Mouse (Mus musculus) forebrain, embryonic 10.5 days (tissue): Measurements from ENCODE around the gene Pou3f3. TPM values are rescaled to one million over a fixed set of nuclear protein-coding genes. Genes with fewer than 3 reads are reported as not detected.
A peak's percentile ranks its signal among the peaks of the same experiment; 100 is the strongest.

Experiments used
- DNase-seq: peaks from one replicate; pipeline ENCODE4 v3.0.0-alpha.2; 2017; ENCODE audit warnings: low spot score; ENCODE audit errors: extremely low spot score
- H3K27ac ChIP-seq: fragments of 300-500 bp; sonication (generic); 2 replicates; pipeline ENCODE4 v1.5.1; 2016; ENCODE audit warnings: mild to moderate bottlenecking
- H3K27me3 ChIP-seq: fragments of 300-500 bp; sonication (generic); 2 replicates; pipeline ENCODE4 v1.6.1; 2016; ENCODE audit warnings: mild to moderate bottlenecking; ENCODE audit not compliant: poor library complexity, severe bottlenecking
- H3K36me3 ChIP-seq: fragments of 300-500 bp; sonication (generic); replicated peaks from 2 replicates; pipeline ENCODE4 v1.6.1; 2016; ENCODE audit warnings: mild to moderate bottlenecking, moderate library complexity
- H3K4me1 ChIP-seq: fragments of 300-500 bp; sonication (generic); 2 replicates; pipeline ENCODE4 v1.6.1; 2016
- H3K4me3 ChIP-seq: fragments of 300-500 bp; sonication (generic); 2 replicates; pipeline ENCODE4 v1.5.1; 2016; ENCODE audit warnings: mild to moderate bottlenecking, moderate library complexity
- H3K9me3 ChIP-seq: fragments of 300-500 bp; sonication (generic); 2 replicates; pipeline ENCODE4 v1.6.1; 2016; ENCODE audit warnings: mild to moderate bottlenecking, moderate library complexity
- whole genome bisulfite sequencing: fragments of 180-500 bp; shearing (Covaris S2); methylation state at CpG from one replicate; pipeline ENCODE4 v1.1.7; 2016; 5-methylcytosine and 5-hydroxymethylcytosine counted together
- polyA plus RNA-seq: library from polyadenylated mRNA; unstranded; fragments of >200 nt; fragmentation: Nextera tagmentation; extraction: Ambion mirVana; gene quantifications from 2 replicates; pipeline ENCODE4 v1.2.1, GENCODE M21; 2016

Gene Pou3f3
- 13.4 and 14.4 TPM in 2 replicates for polyA plus RNA-seq

- Histone ChIP-seq H3K36me3 (peaks cover 37% of the 10 kb centered on the region), H3K27me3 (peaks cover 87% of the 10 kb centered on the region), H3K27ac (peak within 1 kb of the TSS; percentile 99), H3K9me3 (no peaks in the 10 kb centered on the region), H3K4me1 (peaks cover 52% of the 10 kb centered on the region), H3K4me3 (peak within 1 kb of the TSS; percentile 94)
- peak; percentile 98 for DNase-seq
- WGBS, result 0% methylated on average over 21 of the region's 21 CpGs
Observed at GRCm38 (mm10) chr1:42695578-42695915, at the start of gene Pou3f3. Gene Pou3f3, plus strand, starts transcription at chr1:42695768.

GRCm38 (mm10) chr1:42648366-42648935 lies 47.1 kb upstream of the Pou3f3 start:
- DNase-seq, result no peak
- Histone ChIP-seq H3K4me1 (no peaks in the 10 kb centered on the region; the same call in 1 of the 2 replicates), H3K27ac (no peak overlapping the region), H3K4me3 (no peak overlapping the region), H3K27me3 (no peaks in the 10 kb centered on the region), H3K36me3 (peaks cover 59% of the 10 kb centered on the region), H3K9me3 (peaks cover 8% of the 10 kb centered on the region; the same call in 1 of the 2 replicates)
- 89% methylated on average over 9 of the region's 9 CpGs for WGBS

DNA sequence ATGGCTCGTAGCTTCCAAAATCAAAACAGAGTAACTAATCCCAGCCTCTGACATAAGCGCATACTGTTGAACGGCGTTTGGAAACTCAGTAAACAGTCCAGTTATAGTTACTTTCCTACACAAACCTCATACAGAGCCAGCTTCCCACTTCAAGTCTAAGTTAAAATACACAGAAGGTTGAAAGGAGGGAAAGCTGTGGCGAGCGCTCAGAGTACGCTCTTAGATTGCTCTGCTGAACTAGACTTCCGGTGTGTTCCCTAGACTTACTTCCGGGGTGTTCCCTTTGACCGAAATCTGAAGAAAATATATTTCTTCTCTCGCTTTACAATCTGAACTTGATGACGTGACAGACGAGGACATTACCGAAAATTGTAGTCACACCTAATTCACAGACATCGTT lies 44.1 kb upstream of the Pou3f3 start:
- Histone ChIP-seq H3K4me3 (no peak overlapping the region), H3K9me3 (peaks cover 8% of the 10 kb centered on the region; the same call in 1 of the 2 replicates), H3K27ac (no peak overlapping the region), H3K36me3 (peaks cover 46% of the 10 kb centered on the region), H3K4me1 (no peaks in the 10 kb centered on the region; the same call in 1 of the 2 replicates), H3K27me3 (no peaks in the 10 kb centered on the region)
- no peak for DNase-seq
- 95% methylated on average over 15 of the region's 15 CpGs for WGBS

DNA sequence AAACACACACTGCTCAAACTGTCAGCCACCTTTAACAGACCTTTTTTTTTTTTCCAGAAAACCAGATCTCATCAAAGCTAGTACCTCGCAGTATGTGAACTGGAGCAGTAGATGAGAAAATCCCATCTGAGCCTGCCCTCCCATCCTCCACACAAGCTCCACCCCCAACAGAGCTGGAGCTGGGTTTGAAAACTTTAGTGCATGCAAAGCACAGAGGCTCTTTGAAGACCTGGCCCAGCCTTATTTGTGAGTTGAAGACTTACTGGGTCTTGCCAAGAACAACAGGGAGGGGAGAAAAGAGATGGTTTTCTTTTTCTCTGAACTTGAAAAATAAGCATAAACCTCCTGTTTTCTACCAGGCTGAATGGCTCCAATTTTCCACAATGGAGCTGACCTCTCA lies 28.0 kb upstream of the Pou3f3 start:
- Histone ChIP-seq H3K36me3 (peaks cover 60% of the 10 kb centered on the region), H3K27me3 (no peaks in the 10 kb centered on the region), H3K4me3 (no peak overlapping the region), H3K4me1 (no peaks in the 10 kb centered on the region; the same call in 1 of the 2 replicates), H3K9me3 (0 out of 2 replicates have a peak, but pooled peaks cover 3% of the 10 kb centered on the region), H3K27ac (no peak overlapping the region)
- DNase-seq, result no peak
- WGBS, result 75% methylated on average over 1 of the region's 1 CpGs

DNA sequence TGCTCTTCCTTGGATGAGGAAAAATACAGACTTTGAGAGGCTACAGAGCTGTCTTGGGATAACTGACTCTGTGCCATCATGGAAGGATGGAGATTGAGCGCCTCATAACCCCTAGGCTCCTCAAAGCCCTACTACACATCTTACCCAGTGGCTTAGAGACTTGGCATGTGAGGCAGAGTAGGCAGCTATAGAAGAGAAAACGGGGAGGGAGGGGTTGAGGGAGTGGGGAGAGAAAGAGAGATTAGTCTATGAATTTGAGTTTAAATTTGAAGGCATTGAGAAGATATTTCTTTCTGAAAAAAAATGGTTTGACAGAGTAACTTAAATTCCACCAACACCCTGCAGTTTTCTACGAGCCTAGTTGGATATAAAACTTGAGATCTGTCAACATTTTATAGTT lies 14.9 kb upstream of the Pou3f3 start:
- Histone ChIP-seq H3K27ac (no peak overlapping the region), H3K36me3 (peaks cover 6% of the 10 kb centered on the region; the same call in 1 of the 2 replicates), H3K4me1 (peaks cover 63% of the 10 kb centered on the region), H3K4me3 (no peak overlapping the region), H3K9me3 (no peaks in the 10 kb centered on the region), H3K27me3 (peaks cover 29% of the 10 kb centered on the region)
- WGBS, result 82% methylated on average over 3 of the region's 3 CpGs
- no peak for DNase-seq

GRCm38 (mm10) chr1:42681762-42682161 lies 13.8 kb upstream of the Pou3f3 start:
- no peak for DNase-seq
- WGBS, result 86% methylated on average over 5 of the region's 5 CpGs
- peaks cover 74% of the 10 kb centered on the region for H3K4me1 ChIP-seq
- H3K36me3 ChIP-seq, result no peaks in the 10 kb centered on the region; the same call in 1 of the 2 replicates
- no peaks in the 10 kb centered on the region for H3K9me3 ChIP-seq
- H3K4me3 ChIP-seq, result no peak overlapping the region
- H3K27ac ChIP-seq, result no peak overlapping the region
- peaks cover 40% of the 10 kb centered on the region for H3K27me3 ChIP-seq

GRCm38 (mm10) chr1:42683861-42684260 lies 11.7 kb upstream of the Pou3f3 start:
- Histone ChIP-seq H3K4me3 (peak overlapping the region; percentile 94), H3K27me3 (peaks cover 61% of the 10 kb centered on the region), H3K9me3 (no peaks in the 10 kb centered on the region), H3K36me3 (no peaks in the 10 kb centered on the region), H3K4me1 (peaks cover 83% of the 10 kb centered on the region), H3K27ac (peak overlapping the region; percentile 99)
- DNase-seq, result no peak
- 2% methylated on average over 6 of the region's 6 CpGs for WGBS

- Histone ChIP-seq H3K4me3 (peak overlapping the region; percentile 94), H3K9me3 (no peaks in the 10 kb centered on the region), H3K36me3 (no peaks in the 10 kb centered on the region), H3K27ac (peak overlapping the region; percentile 99), H3K27me3 (peaks cover 66% of the 10 kb centered on the region), H3K4me1 (peaks cover 83% of the 10 kb centered on the region)
- WGBS, result 1% methylated on average over 27 of the region's 27 CpGs
- DNase-seq, result peak; percentile 61
Observed at GRCm38 (mm10) chr1:42684345-42684744, 11.2 kb upstream of the Pou3f3 start.

DNA sequence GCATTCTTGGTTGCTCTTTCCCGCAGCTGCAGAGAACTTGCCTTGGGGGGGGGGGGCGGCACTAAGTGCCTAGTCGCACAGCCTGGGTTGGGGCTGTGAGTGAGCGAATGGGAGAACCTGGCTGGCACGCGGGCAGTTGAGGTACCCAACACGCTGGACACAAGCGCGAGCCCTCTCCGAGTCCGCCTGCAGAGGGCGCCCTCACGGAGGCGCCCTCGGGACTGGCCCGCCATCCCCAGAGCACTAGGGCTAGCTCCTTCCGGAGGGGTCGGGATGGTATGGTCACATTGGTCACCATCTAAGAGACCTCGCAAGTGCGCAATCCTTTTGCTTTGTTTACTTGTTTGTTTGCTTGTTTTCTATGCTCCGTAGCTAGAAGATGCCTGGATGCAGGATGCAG lies 10.8 kb upstream of the Pou3f3 start:
- DNase-seq, result peak; percentile 72
- Histone ChIP-seq H3K4me3 (peak overlapping the region; percentile 94), H3K36me3 (no peaks in the 10 kb centered on the region), H3K27ac (peak overlapping the region; percentile 99), H3K4me1 (peaks cover 83% of the 10 kb centered on the region), H3K27me3 (peaks cover 70% of the 10 kb centered on the region), H3K9me3 (no peaks in the 10 kb centered on the region)
- WGBS, result under 1% methylated on average over 21 of the region's 21 CpGs

DNA sequence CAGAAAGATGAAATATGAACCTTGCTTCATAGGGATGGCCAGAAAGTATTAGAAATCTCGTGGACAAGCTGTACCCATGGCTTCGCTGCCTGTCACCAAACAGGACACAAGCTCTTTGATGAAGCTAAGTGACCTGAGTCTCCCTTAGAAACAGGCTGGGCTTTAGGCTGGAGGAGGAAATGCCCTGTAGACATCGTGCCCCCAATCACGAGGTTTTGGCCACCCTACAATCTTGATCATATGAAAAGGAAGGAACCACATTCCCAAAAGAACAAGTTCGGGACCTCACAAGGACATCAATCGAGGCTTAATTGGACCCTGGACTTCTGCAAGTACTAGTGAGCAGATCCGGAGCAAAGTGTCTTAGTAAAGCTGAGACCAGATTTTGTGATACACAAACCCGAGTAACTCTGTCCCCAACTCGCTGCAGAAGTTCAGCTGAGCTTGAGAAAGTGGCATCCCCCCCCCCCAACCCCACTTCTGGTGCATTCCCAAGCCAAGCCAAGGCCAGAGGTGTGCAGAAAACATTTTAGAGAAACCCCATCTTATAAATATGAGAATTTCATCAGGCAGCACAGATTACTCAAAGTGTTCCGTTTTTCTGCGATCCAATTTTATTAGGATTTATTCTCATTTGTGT lies 10.1 kb upstream of the Pou3f3 start:
- no peak for DNase-seq
- peak overlapping the region; percentile 99 for H3K27ac ChIP-seq
- peaks cover 77% of the 10 kb centered on the region for H3K27me3 ChIP-seq

GRCm38 (mm10) chr1:42686194-42687131 lies 9.1 kb upstream of the Pou3f3 start:
- under 1% methylated on average over 53 of the region's 53 CpGs for WGBS
- peaks cover 84% of the 10 kb centered on the region for H3K4me1 ChIP-seq
- H3K36me3 ChIP-seq, result no peaks in the 10 kb centered on the region
- peaks cover 84% of the 10 kb centered on the region for H3K27me3 ChIP-seq
- H3K4me3 ChIP-seq, result peak overlapping the region; percentile 94
- no peaks in the 10 kb centered on the region for H3K9me3 ChIP-seq
- peak overlapping the region; percentile 99 for H3K27ac ChIP-seq
- DNase-seq, result peak; percentile 83

More for the DNA sequence above, 10.1 kb upstream of the Pou3f3 start:
- H3K4me3 ChIP-seq, result peak overlapping the region; percentile 94
- no peaks in the 10 kb centered on the region for H3K9me3 ChIP-seq
- H3K36me3 ChIP-seq, result no peaks in the 10 kb centered on the region
- 2% methylated on average over 11 of the region's 11 CpGs for WGBS
- H3K4me1 ChIP-seq, result peaks cover 83% of the 10 kb centered on the region

GRCm38 (mm10) chr1:42687271-42687670 lies 8.3 kb upstream of the Pou3f3 start:
- Histone ChIP-seq H3K27me3 (peaks cover 92% of the 10 kb centered on the region), H3K4me1 (peaks cover 90% of the 10 kb centered on the region), H3K4me3 (peak overlapping the region; percentile 94), H3K36me3 (no peaks in the 10 kb centered on the region), H3K27ac (peak overlapping the region; percentile 99), H3K9me3 (no peaks in the 10 kb centered on the region)
- peak; percentile 16 for DNase-seq
- WGBS, result 1% methylated on average over 12 of the region's 12 CpGs
